28 mouse cellular contexts compared by ENCODE assay signal in the genomic region with DNA sequence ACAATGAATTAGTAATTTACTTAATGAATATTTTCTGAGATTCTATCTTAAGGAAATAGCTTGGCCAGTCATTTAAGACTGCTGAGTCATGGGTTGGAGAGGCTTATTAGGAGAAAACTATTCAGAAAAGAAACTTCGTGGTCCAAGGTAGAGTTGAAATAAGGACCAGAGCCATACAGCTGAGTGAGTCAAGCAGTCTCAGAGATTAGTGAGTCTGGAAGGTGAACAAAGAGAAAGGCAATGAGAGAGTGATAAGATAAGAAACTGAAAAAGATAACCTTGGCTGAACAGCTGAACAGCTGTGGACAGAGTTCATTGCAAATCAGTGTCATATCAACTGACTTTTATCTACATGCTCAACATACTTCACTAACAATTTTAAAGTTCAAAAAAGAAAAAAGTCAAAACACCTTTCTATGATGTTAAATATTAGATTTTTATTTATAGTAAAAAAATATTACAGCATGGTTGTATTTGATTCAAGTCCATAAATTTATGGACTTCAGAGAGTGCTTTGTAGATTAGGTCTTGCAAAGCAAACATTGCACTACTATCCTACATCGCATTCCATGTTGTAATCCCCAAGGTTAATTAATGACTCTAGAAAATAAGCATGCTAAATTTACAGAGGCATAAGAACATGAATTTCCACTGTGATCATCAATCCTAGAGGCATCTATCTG.
DNase-seq lines count a peak whose midpoint lies in the region; ATAC-seq and TF ChIP-seq lines count a peak whose summit lies in the region.
"Had no signal": no experiment of that assay in that cellular context is flagged by ENCODE, and none has a peak within 500 bp of the region (broad histone marks: within the 10 kb centered on the region; RNA-seq: fewer than 3 reads in every experiment).

No protein-coding gene starts in this region.

- no peak overlapping the region for H3K27ac ChIP-seq in liver, adult 2 months (replicated peaks; ENCODE audit: insufficient read depth, low read depth, low read length)
- H3K27ac ChIP-seq in intestine, embryonic 15.5 days = no peak overlapping the region
- H3K27ac ChIP-seq in stomach, embryonic 15.5 days = no peak overlapping the region
- H3K27ac ChIP-seq: embryonic facial prominence, embryonic 10.5 days; embryonic facial prominence, embryonic 13.5 days; forebrain, embryonic 10.5 days; forebrain, embryonic 13.5 days; heart, adult 2 months; heart, embryonic 10.5 days; hindbrain, embryonic 12.5 days; hindbrain, embryonic 15.5 days had no signal

- H3K4me2 ChIP-seq in intestine, embryonic 15.5 days (replicated peaks) = no peak overlapping the region
- H3K4me2 ChIP-seq in stomach, embryonic 15.5 days = no peak overlapping the region
- H3K4me2 ChIP-seq: embryonic facial prominence, embryonic 13.5 days; forebrain, embryonic 13.5 days; hindbrain, embryonic 12.5 days; hindbrain, embryonic 15.5 days had no signal

- no peaks in the 10 kb centered on the region for H3K79me2 ChIP-seq in liver, adult 2 months (ENCODE audit: control insufficient read depth, insufficient read depth, low read length)

- peak; percentile 96 for ATAC-seq in intestine, embryonic 15.5 days
- ATAC-seq in stomach, embryonic 15.5 days (ENCODE audit: insufficient read depth, low FRiP score, low read depth) = peak; percentile 47; the same call in 1 of the 2 replicates
- no peak for ATAC-seq in erythroid progenitor cell, adult 5-6 weeks (replicated peaks; ENCODE audit: low FRiP score, poor library complexity, severe bottlenecking)
- ATAC-seq: forebrain, embryonic 13.5 days; forebrain, embryonic 16.5 days; Patski had no signal

- H3K9ac ChIP-seq in liver, adult 2 months (ENCODE audit: low read depth, low read length) = no peak overlapping the region
- H3K9ac ChIP-seq in intestine, embryonic 15.5 days = no peak overlapping the region
- H3K9ac ChIP-seq in stomach, embryonic 15.5 days = no peak overlapping the region
- H3K9ac ChIP-seq: embryonic facial prominence, embryonic 13.5 days; forebrain, embryonic 13.5 days; hindbrain, embryonic 12.5 days; hindbrain, embryonic 15.5 days had no signal

- TF ChIP-seq POLR2A in liver, adult 2 months (IDR thresholded peaks at IDR 0.05; ENCODE audit: extremely low read depth, insufficient read depth, low read length) = no peak

- H3K9me3 ChIP-seq in intestine, embryonic 15.5 days = no peaks in the 10 kb centered on the region
- no peaks in the 10 kb centered on the region for H3K9me3 ChIP-seq in stomach, embryonic 15.5 days
- H3K9me3 ChIP-seq: embryonic facial prominence, embryonic 10.5 days; embryonic facial prominence, embryonic 13.5 days; forebrain, embryonic 10.5 days; forebrain, embryonic 13.5 days; G1E; heart, embryonic 10.5 days; hindbrain, embryonic 12.5 days; hindbrain, embryonic 15.5 days had no signal

- no peak overlapping the region for H3K4me3 ChIP-seq in liver, adult 2 months (ENCODE audit: insufficient read depth, low read depth, low read length)
- no peak overlapping the region for H3K4me3 ChIP-seq in intestine, embryonic 15.5 days (replicated peaks)
- H3K4me3 ChIP-seq in stomach, embryonic 15.5 days (replicated peaks) = no peak overlapping the region
- H3K4me3 ChIP-seq: embryonic facial prominence, embryonic 10.5 days; embryonic facial prominence, embryonic 13.5 days; erythroblast, embryonic 14.5 days; forebrain, embryonic 10.5 days; forebrain, embryonic 13.5 days; heart, adult 2 months; heart, embryonic 10.5 days; hindbrain, embryonic 12.5 days; hindbrain, embryonic 15.5 days had no signal

- WGBS in liver, adult 2 months = 21% methylated on average over 2 of the region's 2 CpGs
- WGBS in intestine, embryonic 15.5 days = 59% methylated on average over 2 of the region's 2 CpGs
- 53% methylated on average over 2 of the region's 2 CpGs for WGBS in stomach, embryonic 15.5 days

- H3K4me1 ChIP-seq in liver, adult 2 months (ENCODE audit: control insufficient read depth, insufficient read depth, low read length) = no peaks in the 10 kb centered on the region
- H3K4me1 ChIP-seq in intestine, embryonic 15.5 days (replicated peaks) = no peaks in the 10 kb centered on the region
- H3K4me1 ChIP-seq in stomach, embryonic 15.5 days = no peaks in the 10 kb centered on the region
- H3K4me1 ChIP-seq: embryonic facial prominence, embryonic 10.5 days; embryonic facial prominence, embryonic 13.5 days; forebrain, embryonic 10.5 days; forebrain, embryonic 13.5 days; heart, embryonic 10.5 days; hindbrain, embryonic 12.5 days; hindbrain, embryonic 15.5 days had no signal

- TF ChIP-seq CTCF in liver, adult 2 months (IDR thresholded peaks at IDR 0.05; ENCODE audit: low read depth, low read length) = no peak

- no peaks in the 10 kb centered on the region for H3K27me3 ChIP-seq in liver, adult 2 months (ENCODE audit: control insufficient read depth, insufficient read depth, low read length)
- no peaks in the 10 kb centered on the region for H3K27me3 ChIP-seq in intestine, embryonic 15.5 days (replicated peaks)
- no peaks in the 10 kb centered on the region for H3K27me3 ChIP-seq in stomach, embryonic 15.5 days (replicated peaks)
- H3K27me3 ChIP-seq: CH12.LX; embryonic facial prominence, embryonic 13.5 days; forebrain, embryonic 13.5 days; hindbrain, embryonic 12.5 days; hindbrain, embryonic 15.5 days; Patski had no signal

- peak; percentile 21 for DNase-seq in liver, adult 2 months (ENCODE audit: extremely low read depth, low read depth, low spot score)
- no peak for DNase-seq in liver
- DNase-seq in layer of hippocampus, adult 9-10 months (ENCODE audit: low spot score) = no peak
- DNase-seq: adrenal gland, postnatal 14 days; B cell, adult 2 months; cerebellum, adult 11-12 months; cerebellum, adult 8-10 months; cerebellum, postnatal 10 days; cerebellum, postnatal 36 days; embryo, embryonic 11 days; gastrocnemius, postnatal 10 days; gastrocnemius, postnatal 36 days; heart, adult 2 months had no signal

- H3K36me3 ChIP-seq in liver, adult 2 months (ENCODE audit: control insufficient read depth, insufficient read depth, low read length) = no peaks in the 10 kb centered on the region
- H3K36me3 ChIP-seq in intestine, embryonic 15.5 days = no peaks in the 10 kb centered on the region
- no peaks in the 10 kb centered on the region for H3K36me3 ChIP-seq in stomach, embryonic 15.5 days
- H3K36me3 ChIP-seq: embryonic facial prominence, embryonic 10.5 days; embryonic facial prominence, embryonic 13.5 days; forebrain, embryonic 10.5 days; G1E; heart, embryonic 10.5 days; hindbrain, embryonic 12.5 days; hindbrain, embryonic 15.5 days had no signal
